Mouse (Mus musculus) intestine, postnatal 0 days (tissue): ENCODE data around the gene Mylpf. TPM values are rescaled to one million over a fixed set of nuclear protein-coding genes. Genes with fewer than 3 reads are reported as not detected.

ENCODE experiments used
- ATAC-seq: fragments of 200-750 bp; cut with Nextera tagmentation; 2 replicates; pipeline ENCODE4 v1.8.0; 2017; ENCODE audit warnings: mild to moderate bottlenecking, moderate TSS enrichment, moderate library complexity
- H3K27ac ChIP-seq: fragments of 300-500 bp; sonication (generic); 2 replicates; pipeline ENCODE4 v1.5.1; 2014; ENCODE audit warnings: mild to moderate bottlenecking, low read depth, low read length, moderate library complexity
- H3K27me3 ChIP-seq: fragments of 300-500 bp; sonication (generic); replicated peaks from 2 replicates; pipeline ENCODE4 v1.6.1; 2014; ENCODE audit warnings: low read length, mixed read lengths; ENCODE audit not compliant: control insufficient read depth, insufficient read depth
- H3K36me3 ChIP-seq: fragments of 300-500 bp; sonication (generic); 2 replicates; pipeline ENCODE4 v1.6.1; 2014; ENCODE audit warnings: mild to moderate bottlenecking, moderate library complexity; ENCODE audit not compliant: control insufficient read depth, insufficient read depth
- H3K4me1 ChIP-seq: fragments of 300-500 bp; sonication (generic); replicated peaks from 2 replicates; pipeline ENCODE4 v1.6.1; 2014; ENCODE audit warnings: antibody characterized with exemption, low read length, mixed read lengths; ENCODE audit not compliant: control insufficient read depth, insufficient read depth
- H3K4me2 ChIP-seq: fragments of 300-500 bp; sonication (generic); replicated peaks from 2 replicates; pipeline ENCODE4 v1.6.1; 2014; ENCODE audit warnings: low read depth, mild to moderate bottlenecking, moderate library complexity
- H3K4me3 ChIP-seq: fragments of 300-500 bp; sonication (generic); 2 replicates; pipeline ENCODE4 v1.5.1; 2014; ENCODE audit warnings: low read depth, low read length
- H3K9ac ChIP-seq: fragments of 300-500 bp; sonication (generic); 2 replicates; pipeline ENCODE4 v1.6.1; 2014; ENCODE audit warnings: mild to moderate bottlenecking, low read depth, low read length
- H3K9me3 ChIP-seq: fragments of 300-500 bp; sonication (generic); 2 replicates; pipeline ENCODE4 v1.6.1; 2016; ENCODE audit warnings: mixed run types; ENCODE audit not compliant: control insufficient read depth
- CTCF ChIP-seq: sonication (generic); IDR thresholded peaks from 2 replicates; pipeline ENCODE4 v1.5.1; 2016; ENCODE audit warnings: low read depth, mild to moderate bottlenecking, control low read depth, antibody characterized with exemption, moderate library complexity
- WGBS: fragments of 180-500 bp; shearing (Covaris S2); extraction: QIAGEN DNeasy Blood & Tissue Kit; methylation state at CpG from one replicate; pipeline ENCODE4 v1.1.7; 2014; 5-methylcytosine and 5-hydroxymethylcytosine counted together
- polyA plus RNA-seq: library from polyadenylated mRNA; unstranded; fragments of >200 nt; fragmentation: Nextera tagmentation; extraction: Ambion mirVana; gene quantifications from 2 replicates; pipeline ENCODE4 v1.2.1, GENCODE M21; 2015

Mylpf gene
- polyA plus RNA-seq, 1 experiment from 2014 or later, result 10.7 TPM

DNA sequence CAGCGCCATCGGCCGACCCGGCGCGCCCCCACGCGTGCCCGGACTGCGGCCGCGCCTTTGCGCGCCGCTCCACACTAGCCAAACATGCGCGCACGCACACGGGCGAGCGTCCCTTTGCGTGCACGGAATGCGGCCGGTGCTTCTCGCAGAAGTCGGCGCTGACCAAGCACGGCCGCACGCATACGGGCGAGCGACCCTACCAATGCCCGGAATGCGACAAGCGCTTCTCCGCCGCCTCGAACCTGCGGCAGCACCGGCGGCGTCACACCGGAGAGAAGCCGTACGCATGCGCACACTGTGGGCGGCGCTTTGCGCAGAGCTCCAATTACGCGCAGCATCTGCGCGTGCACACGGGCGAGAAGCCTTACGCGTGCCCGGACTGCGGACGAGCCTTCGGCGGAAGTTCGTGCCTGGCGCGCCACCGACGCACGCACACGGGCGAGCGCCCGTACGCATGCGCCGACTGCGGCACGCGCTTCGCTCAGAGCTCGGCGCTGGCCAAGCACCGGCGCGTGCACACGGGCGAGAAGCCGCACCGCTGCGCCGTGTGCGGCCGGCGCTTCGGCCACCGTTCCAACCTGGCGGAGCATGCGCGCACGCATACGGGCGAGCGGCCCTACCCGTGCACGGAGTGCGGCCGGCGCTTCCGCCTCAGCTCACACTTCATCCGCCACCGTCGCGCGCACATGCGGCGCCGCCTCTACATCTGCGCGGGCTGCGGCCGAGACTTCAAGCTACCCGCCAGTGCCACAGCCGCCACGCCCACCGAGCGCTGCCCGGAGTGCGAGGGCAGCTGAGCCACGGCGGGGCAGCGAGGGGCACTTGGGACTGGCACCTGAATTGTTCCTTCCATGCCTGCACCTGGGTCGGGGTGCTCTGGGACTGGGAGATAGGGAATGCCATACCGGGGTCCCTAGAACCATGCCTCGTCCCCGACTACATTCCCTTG, 45.4 kb downstream of the Mylpf start:
- H3K4me1 ChIP-seq, result no peaks in the 10 kb centered on the region
- WGBS, result under 1% methylated on average over 136 of the region's 136 CpGs
- TF ChIP-seq CTCF, result peak; percentile 16
- H3K9me3 ChIP-seq, result no peaks in the 10 kb centered on the region
- peak overlapping the region; percentile 61 for H3K4me3 ChIP-seq
- ATAC-seq, result peak; percentile 94
- peak overlapping the region; percentile 83 for H3K4me2 ChIP-seq
- H3K9ac ChIP-seq, result peak overlapping the region; percentile 59
- H3K36me3 ChIP-seq, result peaks cover 17% of the 10 kb centered on the region; the same call in 1 of the 2 replicates
- no peaks in the 10 kb centered on the region for H3K27me3 ChIP-seq
- H3K27ac ChIP-seq, result peak overlapping the region; percentile 51

DNA sequence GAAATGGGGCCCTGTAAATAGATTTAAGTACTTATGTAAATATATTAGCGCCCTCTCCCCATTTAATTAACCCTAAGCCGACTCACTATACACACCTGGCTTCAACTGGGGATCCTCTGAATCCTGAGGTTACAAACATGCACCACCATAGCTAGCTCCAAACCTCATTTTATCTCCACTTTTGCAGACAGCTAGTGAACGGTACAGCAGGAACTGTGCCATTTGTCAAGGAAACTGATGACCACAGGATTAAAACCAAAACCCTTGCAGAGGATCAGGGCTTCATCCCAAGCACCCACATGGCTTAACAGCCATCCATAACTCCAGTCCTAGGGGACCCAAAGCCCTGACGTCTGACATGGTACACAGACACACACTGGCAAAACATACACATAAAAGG, 46.3 kb downstream of the Mylpf start:
- no peak overlapping the region for H3K9ac ChIP-seq
- peaks cover 8% of the 10 kb centered on the region; the same call in 1 of the 2 replicates for H3K36me3 ChIP-seq
- H3K4me1 ChIP-seq, result no peaks in the 10 kb centered on the region
- H3K27ac ChIP-seq, result no peak overlapping the region
- no peaks in the 10 kb centered on the region for H3K27me3 ChIP-seq
- H3K9me3 ChIP-seq, result no peaks in the 10 kb centered on the region
- TF ChIP-seq CTCF, result no peak
- peak overlapping the region; percentile 61; the same call in 1 of the 2 replicates for H3K4me3 ChIP-seq
- WGBS, result 11% methylated on average over 4 of the region's 4 CpGs
- ATAC-seq, result no peak
- peak overlapping the region; percentile 83 for H3K4me2 ChIP-seq

DNA sequence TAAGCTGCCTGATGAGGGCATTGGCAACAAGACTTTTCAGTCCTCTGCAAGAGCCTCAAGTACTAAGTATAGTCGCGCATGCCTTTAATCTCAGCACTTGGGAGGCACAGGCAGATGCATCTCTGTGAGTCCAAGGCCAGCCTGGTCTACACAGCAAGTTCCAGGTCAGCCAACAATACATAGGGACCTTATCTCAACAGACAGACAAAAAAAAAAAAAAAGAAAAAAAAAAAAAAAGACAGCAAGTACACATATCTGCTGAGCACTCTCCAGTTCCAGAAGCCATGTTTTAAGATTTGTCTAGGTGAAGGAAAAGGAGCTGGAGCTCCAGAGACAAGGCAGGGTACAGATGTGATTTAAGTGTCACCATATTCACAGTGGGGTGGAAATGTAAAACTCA, 47.3 kb downstream of the Mylpf start:
- Histone ChIP-seq H3K4me1 (no peaks in the 10 kb centered on the region), H3K4me3 (no peak overlapping the region), H3K36me3 (peaks cover 6% of the 10 kb centered on the region; the same call in 1 of the 2 replicates), H3K9ac (no peak overlapping the region), H3K4me2 (no peak overlapping the region), H3K9me3 (no peaks in the 10 kb centered on the region), H3K27ac (no peak overlapping the region), H3K27me3 (no peaks in the 10 kb centered on the region)
- no peak for TF ChIP-seq CTCF
- 98% methylated on average over 2 of the region's 2 CpGs for WGBS
- no peak for ATAC-seq

DNA sequence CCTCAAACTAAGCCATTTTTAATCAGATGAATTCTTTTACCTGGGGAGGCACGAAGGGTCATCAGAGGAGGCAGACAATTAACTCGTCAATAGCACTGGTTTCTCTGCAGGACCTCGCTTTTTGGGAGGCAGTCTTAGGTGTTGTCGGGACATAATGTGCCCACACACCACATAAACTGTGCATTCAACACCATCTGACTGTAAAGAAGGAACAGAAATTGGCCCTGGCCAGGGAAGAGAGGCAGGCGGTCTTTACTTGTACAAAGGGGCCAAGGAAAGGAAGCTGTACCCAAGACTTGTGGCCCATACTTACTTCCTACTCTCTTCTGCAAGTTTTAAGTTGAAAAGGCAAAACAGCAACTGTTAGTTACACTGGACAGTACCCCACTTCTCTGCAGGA, 47.8 kb downstream of the Mylpf start:
- no peaks in the 10 kb centered on the region for H3K27me3 ChIP-seq
- H3K9me3 ChIP-seq, result no peaks in the 10 kb centered on the region
- H3K4me1 ChIP-seq, result no peaks in the 10 kb centered on the region
- no peak overlapping the region for H3K9ac ChIP-seq
- TF ChIP-seq CTCF, result no peak
- H3K4me2 ChIP-seq, result no peak overlapping the region
- H3K27ac ChIP-seq, result no peak overlapping the region
- H3K36me3 ChIP-seq, result peaks cover 6% of the 10 kb centered on the region; the same call in 1 of the 2 replicates
- no peak for ATAC-seq
- WGBS, result 90% methylated on average over 5 of the region's 5 CpGs
- no peak overlapping the region for H3K4me3 ChIP-seq

DNA sequence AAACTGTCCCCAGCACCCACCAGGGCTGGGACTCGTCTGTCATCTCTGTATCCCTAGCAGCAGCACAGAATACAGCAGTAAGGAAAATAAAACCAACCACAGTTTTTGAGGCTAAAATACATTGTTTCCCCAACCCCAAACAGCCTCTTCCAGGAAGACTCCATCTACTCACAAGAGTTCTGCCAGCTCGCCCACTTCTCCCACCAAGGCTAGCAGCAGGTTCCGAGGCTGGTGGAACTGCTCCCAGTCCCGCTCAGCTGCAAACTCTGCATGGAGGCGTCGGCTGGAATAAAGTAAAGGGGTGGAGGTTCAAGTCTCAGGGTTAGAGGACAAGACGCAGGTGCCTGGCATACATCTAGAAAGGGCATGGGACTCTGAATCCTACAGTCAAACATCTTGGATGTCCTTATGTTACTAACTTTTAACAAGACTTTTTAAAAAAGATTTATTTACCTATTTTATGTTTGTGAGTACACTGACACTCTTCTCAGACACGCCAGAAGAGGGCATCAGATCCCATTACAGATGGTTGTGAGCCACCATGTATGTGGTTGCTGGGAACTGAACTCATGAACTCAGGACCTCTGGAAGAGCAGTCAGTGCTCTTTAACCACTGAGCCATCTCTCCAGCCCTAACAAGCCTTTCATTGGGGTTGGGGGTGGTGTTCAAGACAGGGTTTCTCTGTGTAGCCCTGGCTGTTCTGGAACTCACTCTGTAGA, 50.7 kb downstream of the Mylpf start:
- no peaks in the 10 kb centered on the region for H3K9me3 ChIP-seq
- H3K36me3 ChIP-seq, result peaks cover 6% of the 10 kb centered on the region; the same call in 1 of the 2 replicates
- peak; percentile 34 for TF ChIP-seq CTCF
- no peak for ATAC-seq
- H3K4me1 ChIP-seq, result no peaks in the 10 kb centered on the region
- H3K27me3 ChIP-seq, result no peaks in the 10 kb centered on the region
- peak overlapping the region; percentile 88 for H3K4me2 ChIP-seq
- 59% methylated on average over 8 of the region's 8 CpGs for WGBS
- H3K4me3 ChIP-seq, result no peak overlapping the region; the same call in 1 of the 2 replicates
- H3K9ac ChIP-seq, result no peak overlapping the region
- no peak overlapping the region for H3K27ac ChIP-seq
